8 mouse cellular contexts compared by ENCODE assay signal in the genomic region with DNA sequence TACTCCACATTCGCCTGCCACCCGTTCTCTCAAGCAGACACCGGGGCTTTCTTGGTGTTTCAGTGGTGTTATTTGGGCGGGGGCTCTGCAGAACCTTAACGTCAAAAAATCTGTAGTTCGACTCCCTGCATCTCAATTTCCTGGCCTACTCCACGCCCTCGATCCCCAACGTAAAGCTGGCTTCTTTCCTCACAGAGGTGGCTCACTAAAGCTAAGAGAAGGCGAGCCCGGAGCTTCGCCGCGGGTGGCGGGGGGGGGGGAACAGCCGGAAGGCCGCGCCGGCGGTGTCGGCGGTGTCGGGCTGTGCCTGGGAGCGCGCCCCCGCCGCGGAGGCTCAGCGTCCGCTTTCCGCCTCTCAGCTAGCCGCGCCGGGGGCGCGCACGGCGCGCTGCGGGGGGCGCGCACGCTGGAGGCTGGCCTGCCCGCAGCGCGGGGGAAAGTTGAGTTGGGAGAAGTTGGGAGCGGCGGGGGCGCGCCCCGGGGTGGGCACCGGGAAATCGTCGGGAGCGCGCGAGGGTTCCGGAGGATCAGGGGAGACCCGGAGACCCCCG. TPM values are rescaled to one million over a fixed set of nuclear protein-coding genes. Genes with fewer than 3 reads are reported as not detected.
A peak's percentile ranks its signal among the peaks of the same experiment; 100 is the strongest.
DNase-seq lines count a peak whose midpoint lies in the region; ATAC-seq and TF ChIP-seq lines count a peak whose summit lies in the region.

No protein-coding gene starts in this region.

- H3K9ac ChIP-seq in forebrain, embryonic 12.5 days, result peak overlapping the region; percentile 72
- H3K9ac ChIP-seq in lung, embryonic 16.5 days (ENCODE audit: low read length), result peak overlapping the region; percentile 72

- ATAC-seq in forebrain, embryonic 12.5 days (ENCODE audit: low FRiP score), result no peak
- peak; percentile 57 for ATAC-seq in lung, embryonic 16.5 days (ENCODE audit: low read depth)

- no peak for TF ChIP-seq POLR2A in bone marrow macrophage, adult 2 months (IDR thresholded peaks at IDR 0.05; ENCODE audit: borderline replicate concordance, low read depth, low read length)

- peaks cover 13% of the 10 kb centered on the region for H3K4me1 ChIP-seq in bone marrow macrophage, adult 2 months (ENCODE audit: control insufficient read depth, insufficient read depth, low read length)
- peaks cover 65% of the 10 kb centered on the region for H3K4me1 ChIP-seq in forebrain, embryonic 12.5 days
- peaks cover 30% of the 10 kb centered on the region for H3K4me1 ChIP-seq in lung, embryonic 16.5 days (replicated peaks; ENCODE audit: control insufficient read depth, insufficient read depth, low read length)

- peak overlapping the region; percentile 76 for H3K4me3 ChIP-seq in bone marrow macrophage, adult 2 months (ENCODE audit: insufficient read depth, low read length)
- peak overlapping the region; percentile 56 for H3K4me3 ChIP-seq in forebrain, embryonic 12.5 days (replicated peaks)
- H3K4me3 ChIP-seq in lung, embryonic 16.5 days (ENCODE audit: low read length), result peak overlapping the region; percentile 59

- peaks cover 22% of the 10 kb centered on the region for H3K27me3 ChIP-seq in forebrain, embryonic 12.5 days
- no peaks in the 10 kb centered on the region for H3K27me3 ChIP-seq in lung, embryonic 16.5 days (ENCODE audit: control insufficient read depth, insufficient read depth, low read depth, low read length)

- H3K4me2 ChIP-seq in forebrain, embryonic 12.5 days, result peak overlapping the region; percentile 87
- H3K4me2 ChIP-seq in lung, embryonic 16.5 days (ENCODE audit: low read depth, low read length), result peak overlapping the region; percentile 84

- no peaks in the 10 kb centered on the region for H3K9me3 ChIP-seq in forebrain, embryonic 12.5 days
- H3K9me3 ChIP-seq in lung, embryonic 16.5 days (ENCODE audit: control insufficient read depth, low read length), result no peaks in the 10 kb centered on the region

- H3K36me3 ChIP-seq in forebrain, embryonic 12.5 days (replicated peaks), result peaks cover 23% of the 10 kb centered on the region
- peaks cover 8% of the 10 kb centered on the region for H3K36me3 ChIP-seq in lung, embryonic 16.5 days (ENCODE audit: control insufficient read depth, insufficient read depth, low read length)

- intact Hi-C loops in heart, postnatal 10 days (cut with DNase I), result loop anchor here (2.0 kb wide), 1 partner anchor 28 kb away; a partner anchor contains a TSS

- peak; percentile 95 for DNase-seq in CD4-positive, CD25-positive, alpha-beta regulatory T cell, adult 2 months (ENCODE audit: low read depth, low spot score)
- DNase-seq in heart, postnatal 10 days, result peak; percentile 89 to 90
- peak; percentile 91 to 95 for DNase-seq in kidney, postnatal 4 days
- DNase-seq in ovary, postnatal 14 days (ENCODE audit: low spot score), result peak; percentile 72
- DNase-seq in thymus, postnatal 10 days (ENCODE audit: low spot score in 2 of 2), result peak; percentile 80 to 87

- no peak for TF ChIP-seq CTCF in bone marrow macrophage, adult 2 months (IDR thresholded peaks at IDR 0.05; ENCODE audit: low read depth, low read length)

- H3K27ac ChIP-seq in bone marrow macrophage, adult 2 months (ENCODE audit: insufficient read depth, low read depth, low read length), result peak overlapping the region; percentile 93
- H3K27ac ChIP-seq in forebrain, embryonic 12.5 days, result peak overlapping the region; percentile 88
- peak overlapping the region; percentile 98 for H3K27ac ChIP-seq in lung, embryonic 16.5 days (ENCODE audit: low read length)

- WGBS in forebrain, embryonic 12.5 days, result under 1% methylated on average over 48 of the region's 60 CpGs
- 1% methylated on average over 49 of the region's 60 CpGs for WGBS in lung, embryonic 16.5 days

RNA-seq across cellular contexts. Expression of a gene that starts 1.3 kb away (rescaled TPM):
- 41.8 and 45.1 TPM in 2 replicates for polyA plus RNA-seq in bone marrow macrophage, adult 2 months (2012; ENCODE audit: insufficient read depth, insufficient read length, missing spikeins)
- 28.9 and 29.8 TPM in 2 replicates for polyA plus RNA-seq in forebrain, embryonic 12.5 days (2016; fragmentation: Nextera tagmentation; extraction: Ambion mirVana)
- 10 to 100 TPM; 49.2 to 52.4 TPM for total RNA-seq in heart, postnatal 10 days (2021)
- 45.1 and 48.9 TPM in 2 replicates for polyA plus RNA-seq in lung, embryonic 16.5 days (2015; fragmentation: Nextera tagmentation; extraction: Ambion mirVana)

RNA-seq across cellular contexts. Expression of a gene that starts 1.6 kb away (rescaled TPM):
- 55.5 and 59.9 TPM in 2 replicates for polyA plus RNA-seq in bone marrow macrophage, adult 2 months (2012; ENCODE audit: insufficient read depth, insufficient read length, missing spikeins)
- 62.2 and 63.7 TPM in 2 replicates for polyA plus RNA-seq in forebrain, embryonic 12.5 days (2016; fragmentation: Nextera tagmentation; extraction: Ambion mirVana)
- 10 to 100 TPM; 21.5 to 25.0 TPM for total RNA-seq in heart, postnatal 10 days (2021)
- 43.0 and 45.8 TPM in 2 replicates for polyA plus RNA-seq in lung, embryonic 16.5 days (2015; fragmentation: Nextera tagmentation; extraction: Ambion mirVana)

RNA-seq across cellular contexts. Expression of a gene that starts 11.7 kb away (rescaled TPM):
- not detected in 2 replicates for polyA plus RNA-seq in bone marrow macrophage, adult 2 months (2012; ENCODE audit: insufficient read depth, insufficient read length, missing spikeins)
- 0.20 and 0.37 TPM in 2 replicates for polyA plus RNA-seq in forebrain, embryonic 12.5 days (2016; fragmentation: Nextera tagmentation; extraction: Ambion mirVana)
- under 1 TPM; 0.12 to 0.22 TPM for total RNA-seq in heart, postnatal 10 days (2021)
- 0.19 TPM in 1 of 2 replicates, not detected in the other for polyA plus RNA-seq in lung, embryonic 16.5 days (2015; fragmentation: Nextera tagmentation; extraction: Ambion mirVana)

RNA-seq across cellular contexts. Expression of a gene that starts 20.2 kb away (rescaled TPM):
- polyA plus RNA-seq in bone marrow macrophage, adult 2 months (2012; ENCODE audit: insufficient read depth, insufficient read length, missing spikeins), result 46.3 and 49.0 TPM in 2 replicates
- polyA plus RNA-seq in forebrain, embryonic 12.5 days (2016; fragmentation: Nextera tagmentation; extraction: Ambion mirVana), result 97.1 and 102 TPM in 2 replicates
- total RNA-seq in heart, postnatal 10 days (2021), result 100 to 1,000 TPM; 207 to 209 TPM
- 96.6 and 99.2 TPM in 2 replicates for polyA plus RNA-seq in lung, embryonic 16.5 days (2015; fragmentation: Nextera tagmentation; extraction: Ambion mirVana)

RNA-seq across cellular contexts. Expression of a gene that starts 22.7 kb away (rescaled TPM):
- 7.9 and 12.7 TPM in 2 replicates for polyA plus RNA-seq in bone marrow macrophage, adult 2 months (2012; ENCODE audit: insufficient read depth, insufficient read length, missing spikeins)
- polyA plus RNA-seq in forebrain, embryonic 12.5 days (2016; fragmentation: Nextera tagmentation; extraction: Ambion mirVana), result 28.6 and 30.7 TPM in 2 replicates
- total RNA-seq in heart, postnatal 10 days (2021), result 10 to 100 TPM in 1 of 2 experiments, 1 to 10 TPM in 1; 9.6 to 10.7 TPM
- polyA plus RNA-seq in lung, embryonic 16.5 days (2015; fragmentation: Nextera tagmentation; extraction: Ambion mirVana), result 18.0 and 19.6 TPM in 2 replicates
